10 mouse cellular contexts compared by ENCODE assay signal in the genomic region with DNA sequence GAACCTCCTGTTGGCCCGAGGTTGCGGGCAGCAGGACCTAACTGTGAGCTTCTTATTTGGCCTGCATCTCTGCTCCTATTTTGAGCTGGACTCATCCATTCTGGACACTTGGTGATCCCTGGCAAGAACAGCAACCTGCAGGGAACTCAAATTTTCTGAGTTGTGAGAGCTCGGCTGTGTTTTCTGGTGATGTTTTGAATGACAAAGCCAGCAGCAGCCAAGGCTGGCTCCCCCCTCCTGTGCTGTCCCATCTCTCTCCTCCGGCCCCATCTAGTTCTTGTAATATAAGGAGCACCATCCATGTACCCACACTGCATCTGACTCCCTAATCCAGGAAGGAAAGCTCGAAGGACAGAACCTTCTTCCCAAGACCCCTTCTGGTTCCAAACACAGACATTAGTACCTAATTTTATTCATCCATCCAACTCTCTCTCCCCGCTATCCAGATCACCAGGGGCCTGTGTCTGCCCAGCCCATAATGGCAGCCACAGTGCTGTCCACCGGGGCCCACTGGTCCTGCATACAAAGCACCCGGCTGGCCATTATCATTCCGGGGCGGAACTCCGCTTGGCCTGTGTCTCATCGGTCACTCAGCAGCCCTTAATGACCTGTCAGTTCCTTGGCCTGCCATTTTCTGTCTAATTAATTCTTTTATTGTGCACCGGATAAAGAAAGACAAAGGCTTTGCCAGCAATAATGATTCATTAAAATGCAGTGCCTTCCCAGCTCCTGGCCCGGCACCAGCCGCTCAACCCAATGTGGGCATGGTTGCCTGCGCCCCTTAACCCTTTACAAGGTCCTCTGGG. TPM values are rescaled to one million over a fixed set of nuclear protein-coding genes. Genes with fewer than 3 reads are reported as not detected.
DNase-seq lines count a peak whose midpoint lies in the region; ATAC-seq and TF ChIP-seq lines count a peak whose summit lies in the region.
"Had no signal": no experiment of that assay in that cellular context is flagged by ENCODE, and none has a peak within 500 bp of the region (broad histone marks: within the 10 kb centered on the region; RNA-seq: fewer than 3 reads in every experiment).

No protein-coding gene starts in this region.

- no peak overlapping the region for H3K4me2 ChIP-seq in forebrain, embryonic 15.5 days (replicated peaks)

- no peaks in the 10 kb centered on the region for H3K9me3 ChIP-seq in forebrain, embryonic 15.5 days

- ATAC-seq in forebrain, embryonic 15.5 days (replicated peaks), result peak; percentile 87

- no peaks in the 10 kb centered on the region for H3K27me3 ChIP-seq in forebrain, embryonic 15.5 days

- no peak for TF ChIP-seq POLR2A in olfactory bulb, adult 2 months (IDR thresholded peaks at IDR 0.05; ENCODE audit: insufficient read depth, low read depth, low read length)

- peak; percentile 51 for DNase-seq in cerebellum, adult 9-11 months
- no peak for DNase-seq in cerebellum, adult 8-10 months
- DNase-seq in layer of hippocampus, postnatal 36 days, result peak; percentile 63 to 76
- DNase-seq in adrenal gland, adult (ENCODE audit: inconsistent age in 2 of 2, low spot score in 1 of 2), result no peak
- no peak for DNase-seq in c-Kit-positive CD71-positive TER-119-positive erythroid progenitor cells, embryonic 14.5 days (ENCODE audit: low spot score)
- DNase-seq in adrenal gland, postnatal 25 days, result no peak

- H3K4me3 ChIP-seq in forebrain, embryonic 15.5 days, result no peak overlapping the region
- no peak overlapping the region for H3K4me3 ChIP-seq in olfactory bulb, adult 2 months (ENCODE audit: insufficient read depth, low read depth, low read length)

- H3K27ac ChIP-seq in forebrain, embryonic 15.5 days (replicated peaks), result peak overlapping the region; percentile 87
- H3K27ac ChIP-seq in olfactory bulb, adult 2 months (ENCODE audit: insufficient read depth, low read depth, low read length), result peak overlapping the region; percentile 57; the same call in 1 of the 2 replicates
- H3K27ac ChIP-seq: liver, embryonic 14.5 days had no signal

- peaks cover 72% of the 10 kb centered on the region for H3K4me1 ChIP-seq in forebrain, embryonic 15.5 days
- peaks cover 28% of the 10 kb centered on the region for H3K4me1 ChIP-seq in olfactory bulb, adult 2 months (ENCODE audit: control insufficient read depth, insufficient read depth, low read length)

- H3K36me3 ChIP-seq in forebrain, embryonic 15.5 days, result no peaks in the 10 kb centered on the region

- H3K9ac ChIP-seq in forebrain, embryonic 15.5 days (replicated peaks), result no peak overlapping the region
- H3K9ac ChIP-seq: liver, embryonic 14.5 days had no signal

- whole genome bisulfite sequencing in forebrain, embryonic 15.5 days, result 12% methylated on average over 16 of the region's 16 CpGs
- WGBS in olfactory bulb, adult 2 months, result 63% methylated on average over 16 of the region's 16 CpGs

- no peak for TF ChIP-seq CTCF in olfactory bulb, adult 2 months (IDR thresholded peaks at IDR 0.05; ENCODE audit: insufficient read depth, low read depth, low read length)

RNA-seq across cellular contexts. Expression of a gene that starts 9.1 kb away (rescaled TPM):
- polyA plus RNA-seq in forebrain, embryonic 15.5 days (2015; fragmentation: Nextera tagmentation; extraction: Ambion mirVana), result 24.0 and 26.9 TPM in 2 replicates
- total RNA-seq in layer of hippocampus, postnatal 36 days (2021), result 10 to 100 TPM; 55.1 to 57.5 TPM
- polyA plus RNA-seq in olfactory bulb, adult 2 months (2012; ENCODE audit: insufficient read depth, insufficient read length, low replicate concordance, missing spikeins), result not detected in 2 replicates
- total RNA-seq in adrenal gland, postnatal 25 days (2021), result 0.52 and 1.1 TPM in 2 replicates
- total RNA-seq: hematopoietic stem cell, adult 5-6 weeks had no signal

RNA-seq across cellular contexts. Expression of a gene that starts 17.5 kb away (rescaled TPM):
- polyA plus RNA-seq in forebrain, embryonic 15.5 days (2015; fragmentation: Nextera tagmentation; extraction: Ambion mirVana), result 17.0 and 18.1 TPM in 2 replicates
- total RNA-seq in layer of hippocampus, postnatal 36 days (2021), result 10 to 100 TPM; 28.3 to 28.8 TPM
- polyA plus RNA-seq in olfactory bulb, adult 2 months (2012; ENCODE audit: insufficient read depth, insufficient read length, low replicate concordance, missing spikeins), result not detected in 2 replicates
- total RNA-seq in adrenal gland, postnatal 25 days (2021), result 41.0 and 41.5 TPM in 2 replicates

Comparison
In these comparisons a context has a peak if more than half of its experiments do, and no peak if none do; other contexts are left out.
1. DNase-seq: peak in cerebellum, adult 9-11 months (single experiment) and layer of hippocampus, postnatal 36 days (2 of 2); none in cerebellum, adult 8-10 months (single experiment), adrenal gland, adult (0 of 2), c-Kit-positive CD71-positive TER-119-positive erythroid progenitor cells, embryonic 14.5 days (single experiment) and adrenal gland, postnatal 25 days (single experiment).
2. RNA of a gene that starts 9.1 kb away (total RNA-seq): 55.1 to 57.5 TPM in layer of hippocampus, postnatal 36 days; 0.52 to 1.1 TPM in adrenal gland, postnatal 25 days; every median in the first group is over 10 times any median in the second.